Mouse (Mus musculus): ENCODE measurements at regions not wholly inside any gene's neighbourhood (a gene's known extent, or its start where the extent isn't known, plus 50 kb on each side); places are given as distances from the start of the nearest gene placed in this dataset.

DNA sequence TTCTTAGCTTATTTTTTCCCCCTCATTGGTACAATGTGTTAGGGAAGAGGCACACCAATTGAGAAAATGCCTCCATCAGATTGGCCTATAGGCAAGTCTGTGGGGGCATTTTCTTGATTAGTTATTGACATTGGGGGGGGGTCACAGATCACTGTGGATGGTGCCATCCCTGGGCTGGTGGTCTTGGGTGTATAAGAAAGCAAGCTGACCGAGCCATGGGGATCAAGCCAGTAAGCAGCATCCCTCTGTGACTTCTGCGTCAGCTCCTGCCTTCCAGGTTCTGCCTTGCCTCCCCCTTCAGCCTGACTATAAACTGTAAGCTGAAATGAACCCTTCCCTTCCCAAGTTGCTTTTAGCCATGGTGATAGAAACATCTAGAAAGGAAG lies 71.5 kb upstream of the Parp11 start:
- 76% methylated on average over 2 of the region's 2 CpGs for WGBS
- H3K4me1 ChIP-seq, result peaks cover 32% of the 10 kb centered on the region
- ATAC-seq (ENCODE audit: insufficient number of reproducible peaks, insufficient read depth, low FRiP score, low TSS enrichment, low read depth), result no peak
- H3K9ac ChIP-seq, result no peak overlapping the region
- H3K27me3 ChIP-seq, result no peaks in the 10 kb centered on the region
- H3K36me3 ChIP-seq, result no peaks in the 10 kb centered on the region
- H3K27ac ChIP-seq, result peak overlapping the region; percentile 33; the same call in 1 of the 2 replicates
- H3K9me3 ChIP-seq, result no peaks in the 10 kb centered on the region
- H3K4me2 ChIP-seq, result no peak overlapping the region
- H3K4me3 ChIP-seq, result no peak overlapping the region

DNA sequence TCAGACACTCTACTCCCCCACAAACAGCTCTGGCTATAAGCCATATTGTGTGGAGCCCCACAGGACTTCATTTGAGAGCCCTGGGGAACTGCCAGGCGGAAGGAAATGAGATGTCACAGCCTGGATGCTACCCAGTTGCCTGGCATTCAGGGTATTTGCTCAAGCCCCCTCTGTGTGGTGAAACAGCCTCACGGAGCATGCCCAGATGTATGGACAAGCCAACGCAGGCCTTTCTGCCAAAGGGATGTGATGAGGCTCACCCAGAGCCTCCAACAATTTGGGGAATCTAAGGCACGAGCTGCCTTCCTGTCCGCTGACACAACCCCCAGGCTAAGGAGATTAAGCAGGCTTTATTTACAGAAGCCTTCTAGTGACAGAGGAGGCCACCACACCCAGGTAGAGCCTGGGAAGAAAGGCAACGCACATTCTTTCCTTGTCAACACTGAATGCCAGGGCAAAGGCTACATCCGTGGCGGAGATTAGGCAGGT lies 70.9 kb upstream of the Parp11 start:
- Histone ChIP-seq H3K4me3 (no peak overlapping the region), H3K27me3 (no peaks in the 10 kb centered on the region), H3K27ac (peak overlapping the region; percentile 45; the same call in 1 of the 2 replicates), H3K4me1 (peaks cover 32% of the 10 kb centered on the region), H3K9me3 (no peaks in the 10 kb centered on the region), H3K9ac (no peak overlapping the region), H3K36me3 (no peaks in the 10 kb centered on the region), H3K4me2 (no peak overlapping the region)
- 0 out of 2 replicates have a peak, but pooled peaks have one; percentile 27 for ATAC-seq (ENCODE audit: insufficient number of reproducible peaks, insufficient read depth, low FRiP score, low TSS enrichment, low read depth)
- WGBS, result 48% methylated on average over 8 of the region's 8 CpGs

DNA sequence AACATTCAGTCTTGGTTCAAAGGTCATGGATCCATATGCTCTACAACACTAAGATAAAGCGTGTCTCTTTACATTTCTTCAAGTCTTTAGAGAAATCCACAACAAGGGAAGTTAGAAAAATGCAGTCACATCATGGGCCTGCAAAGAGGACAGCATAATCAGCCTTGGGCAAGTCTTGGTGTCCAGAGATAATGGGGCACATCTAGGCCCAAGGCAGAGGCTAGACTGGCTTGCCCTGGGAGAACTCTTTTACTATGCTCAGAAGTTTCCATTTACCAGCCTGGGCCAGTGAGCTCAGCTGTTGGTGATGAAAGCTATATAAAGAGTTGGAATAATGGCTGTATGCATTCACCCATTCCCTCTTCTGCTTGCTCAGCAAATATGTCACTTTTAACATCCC lies 67.9 kb upstream of the Parp11 start:
- Histone ChIP-seq H3K27ac (no peak overlapping the region), H3K27me3 (no peaks in the 10 kb centered on the region), H3K4me1 (peaks cover 31% of the 10 kb centered on the region), H3K36me3 (no peaks in the 10 kb centered on the region), H3K9me3 (no peaks in the 10 kb centered on the region), H3K4me2 (no peak overlapping the region), H3K4me3 (no peak overlapping the region), H3K9ac (no peak overlapping the region)
- ATAC-seq (ENCODE audit: insufficient number of reproducible peaks, insufficient read depth, low FRiP score, low TSS enrichment, low read depth), result no peak
- 91% methylated on average over 1 of the region's 1 CpGs for WGBS

DNA sequence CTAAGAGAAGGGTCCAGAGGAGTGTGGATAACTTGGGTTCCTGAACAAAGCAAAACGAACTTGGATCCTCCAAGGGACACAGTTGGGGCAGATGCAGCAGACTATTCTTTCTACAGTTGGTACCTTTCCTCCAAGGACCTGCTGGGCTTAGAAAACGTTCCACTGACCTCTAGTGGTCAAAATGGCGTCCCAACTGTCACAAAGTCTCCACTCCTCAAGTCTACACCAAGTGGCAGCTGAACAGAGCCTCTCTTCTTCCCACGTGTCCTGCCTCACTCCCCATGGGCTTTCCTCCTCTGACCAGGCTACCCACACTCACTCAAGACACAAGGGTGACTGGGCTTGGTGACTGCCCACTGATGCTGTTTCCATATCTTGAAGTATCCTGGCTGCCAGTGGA lies 67.1 kb upstream of the Parp11 start:
- Histone ChIP-seq H3K27me3 (no peaks in the 10 kb centered on the region), H3K9ac (no peak overlapping the region), H3K4me1 (peaks cover 26% of the 10 kb centered on the region), H3K9me3 (no peaks in the 10 kb centered on the region), H3K4me2 (no peak overlapping the region), H3K36me3 (no peaks in the 10 kb centered on the region), H3K27ac (no peak overlapping the region), H3K4me3 (no peak overlapping the region)
- 10% methylated on average over 4 of the region's 4 CpGs for WGBS
- ATAC-seq (ENCODE audit: insufficient number of reproducible peaks, insufficient read depth, low FRiP score, low TSS enrichment, low read depth), result no peak

DNA sequence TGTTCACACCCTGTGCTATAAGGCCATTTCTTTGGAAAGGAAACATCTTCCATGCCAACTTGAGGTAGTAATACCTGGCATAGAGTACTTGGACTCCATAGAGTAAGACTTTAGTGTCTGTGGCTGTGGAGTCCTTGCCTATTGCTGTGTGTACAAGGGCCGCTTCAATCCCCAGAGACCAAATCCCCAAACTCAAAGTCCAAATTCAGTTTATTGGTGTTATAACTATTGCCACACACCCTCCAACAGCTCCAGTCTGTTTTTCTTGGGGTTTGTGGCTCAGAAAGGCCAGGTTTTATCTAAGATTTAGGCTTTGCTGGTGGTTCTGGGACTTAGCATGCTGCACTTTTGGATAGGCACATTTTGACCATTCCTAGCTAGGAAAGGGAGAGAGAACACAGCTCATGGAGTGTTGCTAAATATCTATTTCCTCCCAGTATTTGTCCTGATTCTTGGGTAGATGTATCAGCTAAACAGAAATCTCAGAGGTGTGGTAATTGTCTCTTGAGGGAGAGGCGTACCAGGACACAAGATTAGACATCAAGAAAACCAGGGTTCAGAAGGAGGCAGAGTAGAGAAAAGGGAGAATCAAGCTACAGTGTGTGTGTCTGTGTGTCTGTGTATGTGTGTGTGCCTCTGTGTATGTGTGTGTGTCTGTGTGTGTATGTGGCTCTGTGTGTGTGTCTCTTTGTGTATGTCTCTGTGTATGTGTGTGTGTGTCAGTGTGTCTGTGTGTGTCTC lies 65.3 kb upstream of the Parp11 start:
- 77% methylated on average over 2 of the region's 2 CpGs for WGBS
- Histone ChIP-seq H3K4me1 (peaks cover 8% of the 10 kb centered on the region; the same call in 1 of the 2 replicates), H3K36me3 (no peaks in the 10 kb centered on the region), H3K4me3 (no peak overlapping the region), H3K27ac (no peak overlapping the region), H3K9ac (no peak overlapping the region), H3K9me3 (no peaks in the 10 kb centered on the region), H3K4me2 (no peak overlapping the region), H3K27me3 (no peaks in the 10 kb centered on the region)
- no peak for ATAC-seq (ENCODE audit: insufficient number of reproducible peaks, insufficient read depth, low FRiP score, low TSS enrichment, low read depth)

DNA sequence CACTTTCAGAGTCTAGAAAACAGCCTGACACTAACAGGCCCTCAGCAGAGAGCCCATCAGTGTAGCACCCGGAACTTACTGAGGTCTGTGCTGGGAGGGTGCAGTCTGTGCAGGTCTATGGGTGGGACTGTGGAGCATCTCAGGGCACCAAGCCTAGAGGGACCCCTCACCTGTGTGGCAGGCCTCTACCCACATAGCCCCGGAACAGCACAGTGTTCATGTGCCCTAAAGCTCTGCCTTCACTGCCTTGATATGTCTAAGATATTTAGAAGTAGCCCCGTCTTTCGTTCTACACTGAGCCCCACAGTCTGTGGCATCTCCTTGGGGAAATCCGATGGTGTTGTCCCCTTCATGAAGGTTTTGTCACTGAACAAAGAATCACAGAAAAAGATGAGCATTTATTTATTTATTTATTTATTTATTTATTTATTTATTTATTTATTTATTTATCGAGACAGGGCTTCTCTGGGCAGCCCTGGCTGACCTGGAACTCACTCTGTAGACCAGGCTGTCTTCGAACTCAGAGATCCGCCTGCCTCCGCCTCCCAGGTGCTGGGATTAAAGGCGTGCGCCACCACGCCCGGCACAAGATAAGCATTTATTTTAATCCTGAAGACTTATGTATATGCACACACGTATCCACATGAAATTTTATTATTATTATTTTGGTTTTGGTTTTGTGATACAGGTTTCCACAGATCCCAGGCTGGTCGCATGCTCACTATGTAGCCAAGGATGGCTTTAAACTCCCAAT lies 55.2 kb upstream of the Parp11 start:
- Histone ChIP-seq H3K4me1 (0 out of 2 replicates have a peak, but pooled peaks cover 4% of the 10 kb centered on the region), H3K27me3 (peaks cover 4% of the 10 kb centered on the region; the same call in 1 of the 2 replicates), H3K36me3 (no peaks in the 10 kb centered on the region), H3K4me2 (no peak overlapping the region), H3K9me3 (no peaks in the 10 kb centered on the region), H3K4me3 (no peak overlapping the region), H3K9ac (no peak overlapping the region), H3K27ac (no peak overlapping the region)
- no peak for ATAC-seq (ENCODE audit: insufficient number of reproducible peaks, insufficient read depth, low FRiP score, low TSS enrichment, low read depth)
- WGBS, result 90% methylated on average over 15 of the region's 15 CpGs

DNA sequence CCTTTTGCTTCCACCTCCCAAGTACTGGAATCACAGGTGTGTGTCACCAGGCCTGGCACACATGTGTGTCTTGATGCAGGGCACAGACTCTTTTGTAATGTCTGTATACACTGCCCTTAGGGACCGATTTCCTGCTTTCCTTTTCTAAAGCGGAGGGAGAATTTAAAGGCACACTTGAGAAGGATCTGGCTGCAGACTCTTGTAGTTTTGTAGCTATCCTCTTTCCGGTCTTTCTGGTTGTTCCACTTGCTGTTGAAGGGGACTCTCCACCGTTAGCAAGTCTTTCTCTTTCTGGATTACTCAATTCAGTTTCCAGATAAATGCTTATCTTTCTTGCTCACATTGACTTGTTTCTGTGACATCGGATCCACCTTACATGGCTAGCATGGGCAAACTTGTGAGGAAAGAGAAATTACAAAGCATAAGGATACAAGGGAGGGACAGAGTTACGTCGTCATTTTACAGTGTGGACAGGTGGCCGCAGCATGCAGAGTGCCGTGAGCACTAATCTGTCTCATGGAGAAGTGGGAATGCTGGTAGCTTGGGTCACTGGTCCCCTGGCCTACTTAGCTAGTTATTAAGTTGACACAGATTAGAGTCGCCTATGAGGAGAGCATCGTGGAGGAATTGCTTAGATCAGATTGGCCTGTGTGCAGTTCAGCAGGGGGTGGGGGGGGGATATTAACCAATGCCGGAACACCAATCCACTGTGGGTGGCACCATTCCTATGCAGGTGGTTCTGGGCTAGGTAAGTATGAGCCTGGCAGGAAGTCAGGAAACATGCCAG lies 54.4 kb upstream of the Parp11 start:
- WGBS, result 79% methylated on average over 12 of the region's 12 CpGs
- H3K27ac ChIP-seq, result no peak overlapping the region; the same call in 1 of the 2 replicates
- ATAC-seq (ENCODE audit: insufficient number of reproducible peaks, insufficient read depth, low FRiP score, low TSS enrichment, low read depth), result no peak
- H3K4me1 ChIP-seq, result 0 out of 2 replicates have a peak, but pooled peaks cover 4% of the 10 kb centered on the region
- no peaks in the 10 kb centered on the region for H3K36me3 ChIP-seq
- peaks cover 4% of the 10 kb centered on the region; the same call in 1 of the 2 replicates for H3K27me3 ChIP-seq
- H3K9ac ChIP-seq, result no peak overlapping the region
- H3K9me3 ChIP-seq, result no peaks in the 10 kb centered on the region
- no peak overlapping the region for H3K4me2 ChIP-seq
- no peak overlapping the region for H3K4me3 ChIP-seq

DNA sequence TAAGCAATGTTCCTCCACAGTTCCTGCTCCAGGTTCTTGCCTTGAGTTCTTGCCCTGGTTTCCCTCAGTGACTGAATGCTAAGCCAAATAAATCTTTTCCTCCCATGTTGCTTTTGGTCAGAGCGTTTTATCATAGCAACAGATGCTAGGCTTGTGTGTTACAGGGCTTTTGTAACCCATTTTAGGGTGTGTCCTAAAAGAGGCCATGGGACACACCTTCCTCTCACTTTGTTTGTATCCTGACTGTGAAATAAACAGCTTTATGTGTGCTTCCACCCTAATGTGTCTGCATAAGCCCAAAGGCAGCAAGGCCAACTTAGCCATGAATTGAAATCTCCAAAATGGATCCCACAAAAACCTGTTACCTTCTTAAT lies 53.9 kb upstream of the Parp11 start:
- Histone ChIP-seq H3K27me3 (peaks cover 4% of the 10 kb centered on the region; the same call in 1 of the 2 replicates), H3K9me3 (no peaks in the 10 kb centered on the region), H3K36me3 (no peaks in the 10 kb centered on the region), H3K4me3 (no peak overlapping the region), H3K9ac (no peak overlapping the region), H3K4me1 (0 out of 2 replicates have a peak, but pooled peaks cover 4% of the 10 kb centered on the region), H3K4me2 (no peak overlapping the region), H3K27ac (no peak overlapping the region; the same call in 1 of the 2 replicates)
- 91% methylated on average over 1 of the region's 1 CpGs for WGBS
- ATAC-seq (ENCODE audit: insufficient number of reproducible peaks, insufficient read depth, low FRiP score, low TSS enrichment, low read depth), result no peak

DNA sequence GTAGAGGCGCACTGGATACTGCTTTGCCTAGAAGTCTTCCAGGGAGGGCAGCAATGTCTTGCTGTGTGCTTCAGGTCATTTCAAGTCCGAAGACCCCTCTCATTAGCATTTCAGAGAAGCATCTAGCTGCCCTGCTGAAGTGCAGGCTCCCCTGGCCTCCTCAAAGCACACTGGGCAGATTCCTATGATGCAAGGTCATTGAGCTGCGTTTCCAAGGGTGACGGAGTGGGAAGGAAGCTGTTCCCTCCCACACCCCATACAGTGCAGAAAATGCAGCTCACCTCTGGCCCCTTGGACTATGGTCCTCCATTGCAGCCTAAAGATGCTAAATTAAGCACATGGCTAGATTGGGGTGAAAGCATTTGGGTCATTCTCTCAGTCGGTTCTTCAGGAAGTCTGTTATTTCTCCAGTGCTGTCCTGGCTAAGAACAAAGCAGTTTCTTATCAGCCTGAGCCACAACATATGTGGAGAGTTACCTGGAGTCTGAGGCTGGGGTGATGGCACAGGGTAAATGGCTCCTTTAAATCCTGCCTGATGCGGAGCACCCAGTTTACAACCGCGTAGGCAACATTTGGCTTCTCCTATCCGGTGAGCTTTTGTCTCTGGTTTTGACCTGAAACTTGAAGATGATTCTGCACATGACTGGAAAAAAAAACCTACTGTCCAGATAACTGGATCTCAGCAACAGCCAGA lies 52.6 kb upstream of the Parp11 start:
- Histone ChIP-seq H3K36me3 (no peaks in the 10 kb centered on the region), H3K9ac (no peak overlapping the region), H3K4me3 (no peak overlapping the region), H3K27me3 (peaks cover 4% of the 10 kb centered on the region; the same call in 1 of the 2 replicates), H3K4me2 (no peak overlapping the region), H3K9me3 (no peaks in the 10 kb centered on the region), H3K4me1 (0 out of 2 replicates have a peak, but pooled peaks cover 4% of the 10 kb centered on the region), H3K27ac (no peak overlapping the region)
- no peak for ATAC-seq (ENCODE audit: insufficient number of reproducible peaks, insufficient read depth, low FRiP score, low TSS enrichment, low read depth)
- WGBS, result 36% methylated on average over 9 of the region's 9 CpGs

All from embryonic facial prominence, embryonic 13.5 days (tissue).